Mouse (Mus musculus) telencephalon, adult 2 months (tissue): ENCODE results near the gene Picalm.
"Not testable (repeated sequence)": the region's sequence is repeated elsewhere in the genome, so short reads cannot be mapped to it uniquely, and the experiment has no call there.

ENCODE experiments used
- DNase-seq: peaks from one replicate; pipeline ENCODE4 v3.0.0-alpha.2; 2011; ENCODE audit warnings: low read depth, low spot score

The Picalm gene

GRCm38 (mm10) chr7:90131831-90132241, 1.8 kb downstream of the Picalm start:
- DNase-seq, result no peak

GRCm38 (mm10) chr7:90132322-90132721, 2.3 kb downstream of the Picalm start:
- DNase-seq, result no peak

GRCm38 (mm10) chr7:90136736-90137135, 6.7 kb downstream of the Picalm start:
- DNase-seq, result no peak

- no peak for DNase-seq
These were observed 8.3 kb downstream of the Picalm start for GRCm38 (mm10) chr7:90138359-90138758.

GRCm38 (mm10) chr7:90140290-90140689, 10.3 kb downstream of the Picalm start:
- DNase-seq, result no peak

- DNase-seq, result no peak
These were observed 14.3 kb downstream of the Picalm start for GRCm38 (mm10) chr7:90144275-90144674.

- no peak for DNase-seq
These were observed 15.0 kb downstream of the Picalm start for GRCm38 (mm10) chr7:90144971-90145370.

- no peak for DNase-seq
These were observed 15.4 kb downstream of the Picalm start for GRCm38 (mm10) chr7:90145376-90145775.

- DNase-seq, result no peak
These were observed 15.9 kb downstream of the Picalm start for GRCm38 (mm10) chr7:90145897-90146296.

- DNase-seq, result no peak
These were observed 16.3 kb downstream of the Picalm start for GRCm38 (mm10) chr7:90146321-90146720.

- DNase-seq, result no peak
These were observed 18.0 kb downstream of the Picalm start for GRCm38 (mm10) chr7:90148023-90148422.

GRCm38 (mm10) chr7:90148516-90148915, 18.5 kb downstream of the Picalm start:
- no peak for DNase-seq

GRCm38 (mm10) chr7:90150311-90150710, 20.3 kb downstream of the Picalm start:
- peak; percentile 19 for DNase-seq

GRCm38 (mm10) chr7:90158034-90158433, 28.0 kb downstream of the Picalm start:
- no peak for DNase-seq

GRCm38 (mm10) chr7:90160598-90160997, 30.6 kb downstream of the Picalm start:
- DNase-seq, result no peak

GRCm38 (mm10) chr7:90164276-90164675, 34.3 kb downstream of the Picalm start:
- no peak for DNase-seq

GRCm38 (mm10) chr7:90165970-90166369, 36.0 kb downstream of the Picalm start:
- no peak for DNase-seq

- DNase-seq, result not testable (repeated sequence)
These were observed 37.8 kb downstream of the Picalm start for GRCm38 (mm10) chr7:90167777-90168176.

- no peak for DNase-seq
These were observed 43.8 kb downstream of the Picalm start for GRCm38 (mm10) chr7:90173778-90174177.

- no peak for DNase-seq
These were observed 45.6 kb downstream of the Picalm start for GRCm38 (mm10) chr7:90175576-90175975.

- no peak for DNase-seq
These were observed 50.6 kb downstream of the Picalm start for GRCm38 (mm10) chr7:90180635-90181034.

GRCm38 (mm10) chr7:90200251-90200650, 70.2 kb downstream of the Picalm start:
- DNase-seq, result no peak

GRCm38 (mm10) chr7:90201877-90202465, 72.0 kb downstream of the Picalm start:
- no peak for DNase-seq

- no peak for DNase-seq
These were observed 73.9 kb downstream of the Picalm start for GRCm38 (mm10) chr7:90203914-90204313.
